Mouse (Mus musculus) CD8-positive naive resting alpha-beta T cell, adult 2 months (primary cell): ENCODE measurements around the gene Dnajc25.

ENCODE experiments used
- DNase-seq, 2 experiments: peaks; one replicate each; pipeline ENCODE4 v3.0.0; 2022; ENCODE audit warnings: low read depth in 2 of 2, low spot score in 2 of 2

Gene Dnajc25

GRCm38 (mm10) chr4:59069276-59069675, 74.4 kb downstream of the Dnajc25 start:
- DNase-seq: no peak
